In the genomic region with DNA sequence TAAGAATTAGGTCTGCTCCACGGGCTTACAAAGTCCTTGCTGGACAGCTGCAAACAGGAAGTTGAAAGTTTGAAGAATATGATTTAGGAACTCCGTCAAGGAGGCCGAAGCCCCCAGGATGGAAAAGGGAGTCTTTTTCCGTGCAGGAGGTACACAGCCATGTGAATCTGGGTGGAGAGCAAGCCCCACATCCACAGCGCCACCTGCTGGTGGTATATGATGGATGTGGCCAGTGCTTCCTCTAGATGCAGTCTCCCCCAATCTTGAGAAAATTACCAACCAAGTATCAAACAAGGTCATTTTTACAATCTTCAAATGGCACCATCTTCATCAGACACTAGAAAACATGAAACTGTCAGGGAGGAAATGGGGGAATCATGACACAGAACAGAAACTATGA, we compare ENCODE assay signal across 7 mouse cellular contexts. TPM values are rescaled to one million over a fixed set of nuclear protein-coding genes. Genes with fewer than 3 reads are reported as not detected.
DNase-seq lines count a peak whose midpoint lies in the region; ATAC-seq and TF ChIP-seq lines count a peak whose summit lies in the region.

No protein-coding gene starts in this region.

- no peaks in the 10 kb centered on the region for H3K36me3 ChIP-seq in kidney, adult 2 months (ENCODE audit: control insufficient read depth, insufficient read depth, low read length)
- H3K36me3 ChIP-seq in kidney, embryonic 15.5 days, result peaks cover 84% of the 10 kb centered on the region
- H3K36me3 ChIP-seq in limb, embryonic 11.5 days (ENCODE audit: control insufficient read depth, insufficient read depth, low read length), result peaks cover 66% of the 10 kb centered on the region

- no peaks in the 10 kb centered on the region for H3K27me3 ChIP-seq in kidney, adult 2 months (replicated peaks; ENCODE audit: control insufficient read depth, insufficient read depth, low read length)
- H3K27me3 ChIP-seq in kidney, embryonic 15.5 days, result no peaks in the 10 kb centered on the region
- H3K27me3 ChIP-seq in limb, embryonic 11.5 days (ENCODE audit: control insufficient read depth, insufficient read depth, low read length), result no peaks in the 10 kb centered on the region

- ATAC-seq in kidney, embryonic 15.5 days (replicated peaks; ENCODE audit: low FRiP score), result no peak
- ATAC-seq in limb, embryonic 11.5 days (ENCODE audit: insufficient number of reproducible peaks, low FRiP score, low TSS enrichment, low read depth), result no peak

- TF ChIP-seq POLR2A in kidney, adult 2 months (IDR thresholded peaks at IDR 0.05; ENCODE audit: low read depth, low read length), result no peak

- DNase-seq in kidney, adult 2 months, result peak; percentile 50
- DNase-seq in CD8-positive naive resting alpha-beta T cell, adult 2 months (ENCODE audit: low read depth in 2 of 2, low spot score in 2 of 2), result peak; percentile 55 to 58
- peak; percentile 88 for DNase-seq in NIH3T3 (ENCODE audit: low read depth)
- DNase-seq in embryo, embryonic 10 days (ENCODE audit: low spot score), result peak; percentile 79
- DNase-seq in limb, embryonic 11.5 days (ENCODE audit: low spot score), result peak; percentile 75
- DNase-seq in right cerebral cortex, postnatal 4 days, result peak; percentile 77

- TF ChIP-seq CTCF in kidney, adult 2 months (conservative IDR thresholded peaks at IDR 0.05; ENCODE audit: insufficient read depth, insufficient read length, low read depth, low read length), result peak; percentile 93

- H3K4me2 ChIP-seq in kidney, embryonic 15.5 days, result no peak overlapping the region
- H3K4me2 ChIP-seq in limb, embryonic 11.5 days (ENCODE audit: low read depth, severe bottlenecking), result no peak overlapping the region

- no peaks in the 10 kb centered on the region for H3K9me3 ChIP-seq in kidney, embryonic 15.5 days (replicated peaks)
- H3K9me3 ChIP-seq in limb, embryonic 11.5 days (ENCODE audit: control insufficient read depth, low read length), result no peaks in the 10 kb centered on the region

- 51% methylated on average over 5 of the region's 5 CpGs for whole genome bisulfite sequencing in kidney, adult 2 months
- 70% methylated on average over 5 of the region's 5 CpGs for WGBS in kidney, embryonic 15.5 days
- WGBS in limb, embryonic 11.5 days, result 71% methylated on average over 5 of the region's 5 CpGs

- no peak overlapping the region for H3K27ac ChIP-seq in kidney, adult 2 months (ENCODE audit: insufficient read depth, low read depth, low read length)
- H3K27ac ChIP-seq in kidney, embryonic 15.5 days, result no peak overlapping the region
- H3K27ac ChIP-seq in limb, embryonic 11.5 days (replicated peaks; ENCODE audit: low read depth, low read length), result no peak overlapping the region

- H3K4me1 ChIP-seq in kidney, adult 2 months (ENCODE audit: control insufficient read depth, insufficient read depth, low read length), result no peaks in the 10 kb centered on the region; the same call in 1 of the 2 replicates
- H3K4me1 ChIP-seq in kidney, embryonic 15.5 days, result peaks cover 17% of the 10 kb centered on the region
- H3K4me1 ChIP-seq in limb, embryonic 11.5 days (ENCODE audit: control insufficient read depth, insufficient read depth, low read length), result peaks cover 14% of the 10 kb centered on the region

- no peak overlapping the region for H3K9ac ChIP-seq in kidney, embryonic 15.5 days
- no peak overlapping the region for H3K9ac ChIP-seq in limb, embryonic 11.5 days (ENCODE audit: low read length)

- H3K4me3 ChIP-seq in kidney, adult 2 months (ENCODE audit: insufficient read depth, low read depth, low read length), result no peak overlapping the region
- no peak overlapping the region for H3K4me3 ChIP-seq in kidney, embryonic 15.5 days (replicated peaks)
- no peak overlapping the region for H3K4me3 ChIP-seq in limb, embryonic 11.5 days (ENCODE audit: low read depth, low read length)

RNA-seq across cellular contexts. Expression of gene Mcm2, which starts 5.0 kb away (rescaled TPM):
- polyA plus RNA-seq in kidney, adult 2 months (2012; rRNA removed), result 8.9 and 10.2 TPM in 2 replicates
- 145 and 158 TPM in 2 replicates for polyA plus RNA-seq in kidney, embryonic 15.5 days (2015; fragmentation: Nextera tagmentation; extraction: Ambion mirVana)
- polyA plus RNA-seq in limb, embryonic 11.5 days (2014; fragmentation: Nextera tagmentation; extraction: Ambion mirVana), result 228 and 240 TPM in 2 replicates

RNA-seq across cellular contexts. Expression of gene Tpra1, which starts 8.5 kb away (rescaled TPM):
- 132 and 156 TPM in 2 replicates for polyA plus RNA-seq in kidney, adult 2 months (2012; rRNA removed)
- 68.3 and 75.1 TPM in 2 replicates for polyA plus RNA-seq in kidney, embryonic 15.5 days (2015; fragmentation: Nextera tagmentation; extraction: Ambion mirVana)
- polyA plus RNA-seq in limb, embryonic 11.5 days (2014; fragmentation: Nextera tagmentation; extraction: Ambion mirVana), result 45.4 and 47.8 TPM in 2 replicates

RNA-seq across cellular contexts. Expression of gene Podxl2, which starts 18.7 kb away (rescaled TPM):
- polyA plus RNA-seq in kidney, adult 2 months (2012; rRNA removed), result 12.5 and 15.7 TPM in 2 replicates
- polyA plus RNA-seq in kidney, embryonic 15.5 days (2015; fragmentation: Nextera tagmentation; extraction: Ambion mirVana), result 43.2 and 55.0 TPM in 2 replicates
- polyA plus RNA-seq in limb, embryonic 11.5 days (2014; fragmentation: Nextera tagmentation; extraction: Ambion mirVana), result 49.3 and 50.2 TPM in 2 replicates

RNA-seq across cellular contexts. Expression of gene Abtb1, which starts 51.8 kb away (rescaled TPM):
- 52.8 and 67.8 TPM in 2 replicates for polyA plus RNA-seq in kidney, adult 2 months (2012; rRNA removed)
- 32.4 and 35.4 TPM in 2 replicates for polyA plus RNA-seq in kidney, embryonic 15.5 days (2015; fragmentation: Nextera tagmentation; extraction: Ambion mirVana)
- 19.1 and 19.3 TPM in 2 replicates for polyA plus RNA-seq in limb, embryonic 11.5 days (2014; fragmentation: Nextera tagmentation; extraction: Ambion mirVana)

Comparison
In these comparisons a context has a peak if more than half of its experiments do, and no peak if none do; other contexts are left out.
1. RNA of gene Mcm2, which starts 5.0 kb away (polyA plus RNA-seq): 228 to 240 TPM in limb, embryonic 11.5 days and 145 to 158 TPM in kidney, embryonic 15.5 days; 8.9 to 10.2 TPM in kidney, adult 2 months; every median in the first group is over 10 times any median in the second.
2. Peak in every context shown above with its lines, with median percentiles within 50 percentile points of each other: DNase-seq.